Mouse (Mus musculus) hindbrain, embryonic 16.5 days (tissue): ENCODE data around the gene Smtnl2. TPM values are rescaled to one million over a fixed set of nuclear protein-coding genes. Genes with fewer than 3 reads are reported as not detected.

Experiments used
- ATAC-seq: fragments of 200-750 bp; cut with Nextera tagmentation; 2 replicates; pipeline ENCODE4 v1.8.0; 2017; ENCODE audit warnings: moderate TSS enrichment, moderate library complexity
- H3K27ac ChIP-seq: fragments of 300-500 bp; sonication (generic); 2 replicates; pipeline ENCODE4 v1.5.1; 2014; ENCODE audit warnings: low read depth, mild to moderate bottlenecking, control low read depth, low read length, moderate library complexity
- H3K27me3 ChIP-seq: fragments of 300-500 bp; sonication (generic); replicated peaks from 2 replicates; pipeline ENCODE4 v1.6.1; 2014; ENCODE audit warnings: low read length; ENCODE audit not compliant: control insufficient read depth, insufficient read depth
- H3K36me3 ChIP-seq: fragments of 300-500 bp; sonication (generic); 2 replicates; pipeline ENCODE4 v1.6.1; 2014; ENCODE audit warnings: mild to moderate bottlenecking, low read length, moderate library complexity, mixed read lengths; ENCODE audit not compliant: control insufficient read depth, insufficient read depth
- H3K4me1 ChIP-seq: fragments of 300-500 bp; sonication (generic); 2 replicates; pipeline ENCODE4 v1.6.1; 2014; ENCODE audit warnings: low read depth, low read length; ENCODE audit not compliant: control insufficient read depth, insufficient read depth
- H3K4me2 ChIP-seq: fragments of 300-500 bp; sonication (generic); 2 replicates; pipeline ENCODE4 v1.6.1; 2014; ENCODE audit warnings: mild to moderate bottlenecking, low read length, control low read depth, moderate library complexity
- H3K4me3 ChIP-seq: fragments of 300-500 bp; sonication (generic); 2 replicates; pipeline ENCODE4 v1.5.1; 2014; ENCODE audit warnings: mild to moderate bottlenecking, low read length, control low read depth, moderate library complexity
- H3K9ac ChIP-seq: fragments of 300-500 bp; sonication (generic); 2 replicates; pipeline ENCODE4 v1.6.1; 2014; ENCODE audit warnings: low read depth, mild to moderate bottlenecking, control low read depth, low read length, moderate library complexity
- H3K9me3 ChIP-seq: fragments of 300-500 bp; sonication (generic); 2 replicates; pipeline ENCODE4 v1.6.1; 2014; ENCODE audit warnings: mild to moderate bottlenecking, low read length, moderate library complexity; ENCODE audit not compliant: control insufficient read depth
- WGBS: fragments of 180-500 bp; shearing (Covaris S2); extraction: QIAGEN DNeasy Blood & Tissue Kit; methylation state at CpG from one replicate; pipeline ENCODE4 v1.1.7; 2014; 5-methylcytosine and 5-hydroxymethylcytosine counted together
- polyA plus RNA-seq: library from polyadenylated mRNA; unstranded; fragments of >200 nt; fragmentation: Nextera tagmentation; extraction: Ambion mirVana; gene quantifications from 2 replicates; pipeline ENCODE4 v1.2.1, GENCODE M21; 2015

The Smtnl2 gene
- polyA plus RNA-seq, 1 experiment from 2014 or later = 12.3 TPM

- H3K36me3 ChIP-seq = no peaks in the 10 kb centered on the region
- ATAC-seq = no peak
- WGBS = 69% methylated on average over 7 of the region's 7 CpGs
Observed at GRCm38 (mm10) chr11:72378222-72378621, 33.3 kb downstream of the Smtnl2 start.

DNA sequence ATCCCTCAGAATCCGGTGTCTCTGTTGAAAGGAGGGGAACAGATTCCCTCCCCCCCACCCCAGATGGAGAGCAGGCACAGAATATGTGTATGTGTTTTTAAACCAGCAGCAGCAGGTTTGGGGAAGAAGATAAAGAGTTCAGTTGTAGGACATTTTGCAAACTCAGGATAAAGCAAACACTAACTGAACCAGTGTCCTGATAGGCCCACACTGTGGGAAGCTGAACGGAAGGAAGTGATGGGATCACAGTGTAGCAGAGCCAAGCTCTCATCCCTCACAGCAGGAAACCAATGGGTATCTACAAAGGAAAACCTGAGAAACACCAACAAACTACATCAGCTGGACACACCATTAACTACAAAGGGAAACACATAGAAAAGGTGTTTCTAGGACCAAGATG, 35.0 kb downstream of the Smtnl2 start:
- WGBS = 77% methylated on average over 2 of the region's 2 CpGs
- Histone ChIP-seq H3K4me1 (no peaks in the 10 kb centered on the region), H3K9me3 (no peaks in the 10 kb centered on the region), H3K36me3 (no peaks in the 10 kb centered on the region), H3K27me3 (no peaks in the 10 kb centered on the region), H3K27ac (no peak overlapping the region), H3K4me3 (no peak overlapping the region), H3K4me2 (no peak overlapping the region), H3K9ac (no peak overlapping the region)
- no peak for ATAC-seq

More at GRCm38 (mm10) chr11:72378222-72378621, 33.3 kb downstream of the Smtnl2 start:
- Histone ChIP-seq H3K4me3 (no peak overlapping the region), H3K9me3 (no peaks in the 10 kb centered on the region), H3K27ac (no peak overlapping the region), H3K9ac (no peak overlapping the region), H3K27me3 (no peaks in the 10 kb centered on the region), H3K4me2 (no peak overlapping the region), H3K4me1 (no peaks in the 10 kb centered on the region)

DNA sequence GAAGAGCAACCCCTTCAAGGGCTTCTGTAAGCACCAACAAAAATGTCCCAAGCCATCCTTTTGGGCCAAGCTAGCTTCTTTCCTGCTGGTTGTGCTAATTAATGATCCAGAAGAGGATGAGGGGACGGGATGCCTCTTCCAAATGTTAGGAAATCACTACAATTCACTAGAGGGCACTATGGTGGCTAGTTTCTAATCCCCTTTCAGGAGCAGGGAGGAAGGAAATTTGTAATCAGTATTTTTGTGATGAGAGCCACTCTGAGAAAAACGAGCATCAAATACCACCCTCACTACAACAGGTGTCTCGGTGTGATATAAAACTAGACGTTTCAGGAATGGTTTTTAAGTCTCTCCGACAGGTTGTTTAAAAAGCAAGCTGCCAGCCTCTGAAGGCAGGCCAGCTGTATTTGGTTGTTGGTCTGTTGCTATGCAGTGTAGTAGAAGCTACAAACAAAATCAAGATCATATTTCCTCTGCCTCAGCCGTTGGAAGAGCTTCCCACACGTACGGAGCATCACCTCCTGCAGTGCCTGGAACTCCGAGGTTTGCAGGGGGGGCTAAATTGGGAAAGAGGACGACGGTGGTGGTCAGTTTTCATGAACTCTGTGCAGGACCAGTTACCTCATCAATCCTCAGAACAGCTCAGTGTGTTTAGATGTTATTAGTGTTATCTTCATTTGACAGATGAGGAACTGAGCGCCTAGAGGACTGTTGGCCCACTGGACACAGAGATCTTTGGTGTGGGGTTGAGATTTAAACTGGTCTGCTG, 41.4 kb downstream of the Smtnl2 start:
- no peak overlapping the region for H3K4me2 ChIP-seq
- H3K4me1 ChIP-seq = no peaks in the 10 kb centered on the region; the same call in 1 of the 2 replicates
- H3K4me3 ChIP-seq = no peak overlapping the region
- no peak overlapping the region for H3K27ac ChIP-seq
- H3K9ac ChIP-seq = no peak overlapping the region
- WGBS = 34% methylated on average over 12 of the region's 12 CpGs
- no peaks in the 10 kb centered on the region for H3K27me3 ChIP-seq
- H3K36me3 ChIP-seq = no peaks in the 10 kb centered on the region
- H3K9me3 ChIP-seq = no peaks in the 10 kb centered on the region
- ATAC-seq = no peak

DNA sequence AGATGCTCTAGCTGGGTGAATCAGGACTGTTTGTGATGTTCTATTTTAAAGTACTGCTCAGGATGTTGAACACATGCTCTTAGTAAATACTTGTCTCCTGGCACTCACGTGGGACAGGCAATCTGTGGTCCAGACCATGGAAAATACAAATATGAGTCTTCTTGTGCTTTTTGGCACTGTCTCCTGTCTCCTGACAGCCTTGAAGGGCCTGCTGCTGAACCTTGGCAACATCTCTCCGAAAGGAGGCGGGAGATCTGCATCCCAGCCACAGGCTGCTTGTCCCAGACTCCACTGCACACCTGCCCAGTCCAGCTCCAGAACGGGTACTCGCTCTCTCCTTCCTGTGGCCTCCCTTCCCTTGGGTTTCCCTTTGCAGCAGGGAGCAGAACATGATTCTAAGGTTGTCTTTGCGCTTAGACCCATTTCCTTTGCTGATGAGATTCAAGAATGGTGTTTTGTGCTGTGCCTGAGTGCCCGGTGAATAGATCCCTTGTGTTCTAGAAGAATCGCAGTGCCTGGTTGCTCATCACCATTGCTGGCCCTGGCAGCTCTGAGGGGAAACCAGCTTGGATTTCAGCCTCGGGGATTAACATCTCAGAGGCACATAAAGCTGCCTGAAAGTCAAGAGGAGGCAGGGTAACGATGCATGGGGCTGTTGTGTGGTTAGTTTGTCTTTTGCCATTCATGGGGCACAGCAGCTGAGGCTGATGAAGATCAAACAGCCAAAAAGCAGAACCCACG, 43.4 kb downstream of the Smtnl2 start:
- no peak overlapping the region for H3K9ac ChIP-seq
- H3K27me3 ChIP-seq = no peaks in the 10 kb centered on the region
- no peak overlapping the region for H3K4me3 ChIP-seq
- no peak overlapping the region for H3K27ac ChIP-seq
- H3K9me3 ChIP-seq = no peaks in the 10 kb centered on the region
- no peak overlapping the region for H3K4me2 ChIP-seq
- H3K36me3 ChIP-seq = no peaks in the 10 kb centered on the region
- no peaks in the 10 kb centered on the region; the same call in 1 of the 2 replicates for H3K4me1 ChIP-seq
- WGBS = 52% methylated on average over 11 of the region's 11 CpGs
- ATAC-seq = peak; percentile 61; the same call in 1 of the 2 replicates

- Histone ChIP-seq H3K27ac (no peak overlapping the region), H3K36me3 (no peaks in the 10 kb centered on the region), H3K4me2 (no peak overlapping the region), H3K27me3 (no peaks in the 10 kb centered on the region), H3K4me1 (peaks cover 8% of the 10 kb centered on the region), H3K9me3 (no peaks in the 10 kb centered on the region), H3K9ac (no peak overlapping the region), H3K4me3 (no peak overlapping the region)
- 83% methylated on average over 9 of the region's 9 CpGs for WGBS
- ATAC-seq = no peak
Observed at GRCm38 (mm10) chr11:72366126-72366525, 45.4 kb downstream of the Smtnl2 start.

GRCm38 (mm10) chr11:72364526-72364925, 47.0 kb downstream of the Smtnl2 start:
- H3K4me3 ChIP-seq = no peak overlapping the region
- WGBS = 97% methylated on average over 5 of the region's 5 CpGs
- no peak for ATAC-seq

DNA sequence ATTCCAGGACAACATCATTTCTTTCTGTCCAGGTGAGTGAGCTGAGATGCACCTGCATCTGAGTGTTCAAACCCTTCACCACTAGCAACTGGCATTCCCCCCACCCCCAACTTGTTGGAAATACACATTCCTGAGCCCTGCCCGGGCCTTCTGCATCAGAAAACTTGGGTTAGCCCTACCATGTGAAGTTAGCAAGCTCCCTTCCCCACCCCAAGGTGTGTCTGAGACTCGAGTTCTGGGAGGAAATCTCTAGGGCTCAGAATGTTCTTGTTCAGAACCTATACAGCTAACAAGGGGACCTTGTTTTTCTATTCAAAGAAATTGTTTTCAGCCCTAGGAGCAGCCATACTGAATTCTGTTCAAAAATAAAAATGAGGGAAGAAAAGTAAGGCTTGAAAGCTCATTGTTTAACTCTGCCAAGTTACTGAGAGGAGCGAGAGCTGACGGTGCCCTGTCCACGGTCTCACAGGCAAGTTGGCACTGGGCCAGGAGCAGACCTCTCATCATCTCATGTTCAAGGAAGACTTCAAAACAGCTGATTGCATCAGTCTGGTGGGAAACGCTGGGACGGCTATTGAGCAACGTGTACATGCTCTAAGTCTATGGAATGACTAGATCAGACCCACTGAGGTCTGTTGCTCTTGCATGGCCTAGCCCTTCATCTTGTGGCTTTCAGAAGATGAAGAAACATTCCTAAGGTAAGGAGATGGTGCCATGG, 47.8 kb downstream of the Smtnl2 start:
- Histone ChIP-seq H3K4me3 (no peak overlapping the region), H3K9ac (no peak overlapping the region), H3K27ac (no peak overlapping the region), H3K4me2 (no peak overlapping the region), H3K9me3 (no peaks in the 10 kb centered on the region), H3K27me3 (no peaks in the 10 kb centered on the region), H3K4me1 (peaks cover 8% of the 10 kb centered on the region), H3K36me3 (no peaks in the 10 kb centered on the region)
- no peak for ATAC-seq
- WGBS = 77% methylated on average over 8 of the region's 8 CpGs

More at GRCm38 (mm10) chr11:72364526-72364925, 47.0 kb downstream of the Smtnl2 start:
- peaks cover 8% of the 10 kb centered on the region for H3K4me1 ChIP-seq
- no peak overlapping the region for H3K4me2 ChIP-seq
- no peaks in the 10 kb centered on the region for H3K36me3 ChIP-seq
- H3K27me3 ChIP-seq = no peaks in the 10 kb centered on the region
- no peak overlapping the region for H3K27ac ChIP-seq
- no peaks in the 10 kb centered on the region for H3K9me3 ChIP-seq
- H3K9ac ChIP-seq = no peak overlapping the region

GRCm38 (mm10) chr11:72362347-72362741, 49.2 kb downstream of the Smtnl2 start, which contains the start of gene Tekt1:
Tekt1 (minus strand) TSS chr11:72362442.
- no peaks in the 10 kb centered on the region for H3K9me3 ChIP-seq
- H3K9ac ChIP-seq = peak within 1 kb of the TSS; percentile 66
- H3K4me2 ChIP-seq = peak within 1 kb of the TSS; percentile 86
- peak within 1 kb of the TSS; percentile 44 for H3K4me3 ChIP-seq
- 34% methylated on average over 10 of the region's 10 CpGs for WGBS
- no peaks in the 10 kb centered on the region for H3K27me3 ChIP-seq
- ATAC-seq = no peak
- peaks cover 8% of the 10 kb centered on the region for H3K4me1 ChIP-seq
- no peak within 1 kb of the TSS for H3K27ac ChIP-seq
- no peaks in the 10 kb centered on the region for H3K36me3 ChIP-seq
